Mouse (Mus musculus) embryonic facial prominence, embryonic 13.5 days (tissue): ENCODE results near the gene Nemp1. TPM values are rescaled to one million over a fixed set of nuclear protein-coding genes. Genes with fewer than 3 reads are reported as not detected.

ENCODE experiments used
- ATAC-seq: fragments of 200-750 bp; cut with Nextera tagmentation; 2 replicates; pipeline ENCODE4 v1.8.0; 2017; ENCODE audit warnings: low read depth; ENCODE audit not compliant: insufficient number of reproducible peaks, insufficient read depth, low FRiP score, low TSS enrichment
- H3K27ac ChIP-seq: fragments of 300-500 bp; sonication (generic); 2 replicates; pipeline ENCODE4 v1.5.1; 2015; ENCODE audit warnings: moderate library complexity, mild to moderate bottlenecking, inconsistent platforms
- H3K27me3 ChIP-seq: fragments of 300-500 bp; sonication (generic); 2 replicates; pipeline ENCODE4 v1.6.1; 2015; ENCODE audit warnings: mild to moderate bottlenecking, inconsistent platforms
- H3K36me3 ChIP-seq: fragments of 300-500 bp; sonication (generic); 2 replicates; pipeline ENCODE4 v1.6.1; 2015; ENCODE audit warnings: mild to moderate bottlenecking, inconsistent platforms
- H3K4me1 ChIP-seq: fragments of 300-500 bp; sonication (generic); 2 replicates; pipeline ENCODE4 v1.6.1; 2015; ENCODE audit warnings: inconsistent platforms
- H3K4me2 ChIP-seq: fragments of 300-500 bp; sonication (generic); 2 replicates; pipeline ENCODE4 v1.6.1; 2015; ENCODE audit warnings: moderate library complexity, mild to moderate bottlenecking, inconsistent platforms
- H3K4me3 ChIP-seq: fragments of 300-500 bp; sonication (generic); 2 replicates; pipeline ENCODE4 v1.5.1; 2015; ENCODE audit warnings: mild to moderate bottlenecking, inconsistent platforms
- H3K9ac ChIP-seq: fragments of 300-500 bp; sonication (generic); 2 replicates; pipeline ENCODE4 v1.6.1; 2015; ENCODE audit warnings: mild to moderate bottlenecking, inconsistent platforms
- H3K9me3 ChIP-seq: fragments of 300-500 bp; sonication (generic); 2 replicates; pipeline ENCODE4 v1.6.1; 2016; ENCODE audit warnings: inconsistent platforms
- WGBS: fragments of 180-500 bp; shearing (Covaris S2); methylation state at CpG from one replicate; pipeline ENCODE4 v1.1.7; 2015; ENCODE audit warnings: mixed read lengths; 5-methylcytosine and 5-hydroxymethylcytosine counted together
- polyA plus RNA-seq: library from polyadenylated mRNA; unstranded; fragments of >200 nt; fragmentation: Nextera tagmentation; extraction: Ambion mirVana; gene quantifications from 2 replicates; pipeline ENCODE4 v1.2.1, GENCODE M21; 2015

Nemp1 gene
- polyA plus RNA-seq, 1 experiment from 2014 or later = 9.1 TPM

GRCm38 (mm10) chr10:127707721-127708120 lies 41.0 kb downstream of the Nemp1 start:
- ATAC-seq = no peak
- WGBS = 90% methylated on average over 7 of the region's 7 CpGs

GRCm38 (mm10) chr10:127708850-127709370 lies 42.2 kb downstream of the Nemp1 start:
- no peak for ATAC-seq

More at GRCm38 (mm10) chr10:127707721-127708120, 41.0 kb downstream of the Nemp1 start:
- no peak overlapping the region for H3K4me2 ChIP-seq
- H3K27ac ChIP-seq = no peak overlapping the region
- H3K9me3 ChIP-seq = no peaks in the 10 kb centered on the region
- H3K4me1 ChIP-seq = peaks cover 10% of the 10 kb centered on the region
- H3K27me3 ChIP-seq = no peaks in the 10 kb centered on the region
- no peak overlapping the region for H3K9ac ChIP-seq
- no peak overlapping the region for H3K4me3 ChIP-seq
- H3K36me3 ChIP-seq = no peaks in the 10 kb centered on the region

GRCm38 (mm10) chr10:127710331-127710730 lies 43.6 kb downstream of the Nemp1 start:
- H3K4me1 ChIP-seq = peaks cover 16% of the 10 kb centered on the region
- H3K4me3 ChIP-seq = no peak overlapping the region
- H3K27ac ChIP-seq = no peak overlapping the region
- no peak overlapping the region for H3K4me2 ChIP-seq
- H3K27me3 ChIP-seq = no peaks in the 10 kb centered on the region
- H3K36me3 ChIP-seq = no peaks in the 10 kb centered on the region
- H3K9me3 ChIP-seq = no peaks in the 10 kb centered on the region
- 78% methylated on average over 13 of the region's 13 CpGs for WGBS
- ATAC-seq = no peak
- no peak overlapping the region for H3K9ac ChIP-seq

More at GRCm38 (mm10) chr10:127708850-127709370, 42.2 kb downstream of the Nemp1 start:
- Histone ChIP-seq H3K9me3 (no peaks in the 10 kb centered on the region), H3K27ac (no peak overlapping the region), H3K4me3 (no peak overlapping the region), H3K36me3 (no peaks in the 10 kb centered on the region), H3K9ac (no peak overlapping the region), H3K4me2 (no peak overlapping the region), H3K4me1 (peaks cover 16% of the 10 kb centered on the region), H3K27me3 (no peaks in the 10 kb centered on the region)
- 85% methylated on average over 3 of the region's 3 CpGs for WGBS

GRCm38 (mm10) chr10:127712736-127713135 lies 46.0 kb downstream of the Nemp1 start:
- no peak overlapping the region for H3K4me2 ChIP-seq
- 34% methylated on average over 6 of the region's 6 CpGs for WGBS
- ATAC-seq = no peak
- no peak overlapping the region for H3K9ac ChIP-seq
- no peaks in the 10 kb centered on the region for H3K27me3 ChIP-seq
- H3K36me3 ChIP-seq = no peaks in the 10 kb centered on the region
- peaks cover 16% of the 10 kb centered on the region for H3K4me1 ChIP-seq
- H3K4me3 ChIP-seq = no peak overlapping the region
- 0 out of 2 replicates have a peak overlapping the region, but pooled peaks have one; percentile 12 for H3K27ac ChIP-seq
- no peaks in the 10 kb centered on the region for H3K9me3 ChIP-seq

- Histone ChIP-seq H3K4me1 (peaks cover 23% of the 10 kb centered on the region), H3K27ac (no peak overlapping the region), H3K4me3 (peak overlapping the region; percentile 19), H3K9me3 (no peaks in the 10 kb centered on the region), H3K36me3 (no peaks in the 10 kb centered on the region), H3K27me3 (peaks cover 46% of the 10 kb centered on the region), H3K4me2 (peak overlapping the region; percentile 44), H3K9ac (peak overlapping the region; percentile 33; the same call in 1 of the 2 replicates)
- 6% methylated on average over 20 of the region's 20 CpGs for WGBS
- no peak for ATAC-seq
Observed at GRCm38 (mm10) chr10:127721671-127722418, 55.1 kb downstream of the Nemp1 start.

GRCm38 (mm10) chr10:127724178-127724577 lies 57.5 kb downstream of the Nemp1 start, which contains the start of gene Tac2:
TSS of gene Tac2 (plus strand) at chr10:127724478.
- H3K36me3 ChIP-seq = no peaks in the 10 kb centered on the region
- no peak within 1 kb of the TSS for H3K9ac ChIP-seq
- WGBS = 72% methylated on average over 3 of the region's 3 CpGs
- H3K27me3 ChIP-seq = peaks cover 68% of the 10 kb centered on the region
- peaks cover 16% of the 10 kb centered on the region for H3K4me1 ChIP-seq
- no peak within 1 kb of the TSS for H3K4me2 ChIP-seq
- no peak for ATAC-seq
- H3K9me3 ChIP-seq = no peaks in the 10 kb centered on the region
- H3K27ac ChIP-seq = no peak within 1 kb of the TSS
- H3K4me3 ChIP-seq = no peak within 1 kb of the TSS

- no peak for ATAC-seq
- Histone ChIP-seq H3K9ac (no peak overlapping the region), H3K4me2 (no peak overlapping the region), H3K36me3 (no peaks in the 10 kb centered on the region), H3K9me3 (no peaks in the 10 kb centered on the region), H3K4me3 (no peak overlapping the region), H3K27ac (no peak overlapping the region), H3K4me1 (peaks cover 16% of the 10 kb centered on the region), H3K27me3 (peaks cover 72% of the 10 kb centered on the region)
- 87% methylated on average over 4 of the region's 4 CpGs for WGBS
Observed at GRCm38 (mm10) chr10:127725136-127725535, 58.4 kb downstream of the Nemp1 start.

GRCm38 (mm10) chr10:127728437-127728836 lies 61.7 kb downstream of the Nemp1 start:
- 68% methylated on average over 8 of the region's 8 CpGs for WGBS
- Histone ChIP-seq H3K27me3 (peaks cover 54% of the 10 kb centered on the region), H3K36me3 (no peaks in the 10 kb centered on the region)

GRCm38 (mm10) chr10:127730285-127730932 lies 63.7 kb downstream of the Nemp1 start:
- H3K27me3 ChIP-seq = peaks cover 52% of the 10 kb centered on the region
- no peaks in the 10 kb centered on the region for H3K9me3 ChIP-seq
- H3K27ac ChIP-seq = no peak overlapping the region
- H3K36me3 ChIP-seq = no peaks in the 10 kb centered on the region
- H3K4me2 ChIP-seq = no peak overlapping the region
- ATAC-seq = no peak
- WGBS = 48% methylated on average over 11 of the region's 11 CpGs
- no peak overlapping the region for H3K4me3 ChIP-seq
- no peaks in the 10 kb centered on the region; the same call in 1 of the 2 replicates for H3K4me1 ChIP-seq
- H3K9ac ChIP-seq = no peak overlapping the region

More at GRCm38 (mm10) chr10:127728437-127728836, 61.7 kb downstream of the Nemp1 start:
- no peak for ATAC-seq
- H3K4me1 ChIP-seq = no peaks in the 10 kb centered on the region
- no peak overlapping the region for H3K4me2 ChIP-seq
- H3K9me3 ChIP-seq = no peaks in the 10 kb centered on the region
- H3K9ac ChIP-seq = no peak overlapping the region
- H3K4me3 ChIP-seq = no peak overlapping the region
- no peak overlapping the region for H3K27ac ChIP-seq

GRCm38 (mm10) chr10:127730933-127731310 lies 64.2 kb downstream of the Nemp1 start:
- peaks cover 46% of the 10 kb centered on the region for H3K27me3 ChIP-seq
- H3K4me3 ChIP-seq = no peak overlapping the region
- no peak for ATAC-seq
- no peaks in the 10 kb centered on the region for H3K9me3 ChIP-seq
- 26% methylated on average over 9 of the region's 9 CpGs for whole genome bisulfite sequencing
- H3K36me3 ChIP-seq = no peaks in the 10 kb centered on the region
- no peak overlapping the region for H3K4me2 ChIP-seq
- no peak overlapping the region for H3K9ac ChIP-seq
- H3K4me1 ChIP-seq = no peaks in the 10 kb centered on the region; the same call in 1 of the 2 replicates
- no peak overlapping the region for H3K27ac ChIP-seq

GRCm38 (mm10) chr10:127731397-127731796 lies 64.7 kb downstream of the Nemp1 start:
- H3K4me1 ChIP-seq = no peaks in the 10 kb centered on the region; the same call in 1 of the 2 replicates
- no peak for ATAC-seq
- H3K4me2 ChIP-seq = no peak overlapping the region
- H3K9ac ChIP-seq = no peak overlapping the region
- H3K27ac ChIP-seq = no peak overlapping the region
- H3K9me3 ChIP-seq = no peaks in the 10 kb centered on the region
- H3K36me3 ChIP-seq = no peaks in the 10 kb centered on the region
- WGBS = 37% methylated on average over 5 of the region's 5 CpGs
- peaks cover 45% of the 10 kb centered on the region for H3K27me3 ChIP-seq
- no peak overlapping the region for H3K4me3 ChIP-seq
